Mouse (Mus musculus): ENCODE data around the gene Glg1. TPM values are rescaled to one million over a fixed set of nuclear protein-coding genes. Genes with fewer than 3 reads are reported as not detected.
"Not testable (repeated sequence)": the region's sequence is repeated elsewhere in the genome, so short reads cannot be mapped to it uniquely, and the experiment has no call there.

The Glg1 gene
- polyA plus RNA-seq, 1 experiment from 2014 or later, result 75.4 TPM

GRCm38 (mm10) chr8:111285603-111286002, 26.6 kb upstream of the Glg1 start:
- Histone ChIP-seq H3K4me3 (no peak overlapping the region), H3K4me1 (no peaks in the 10 kb centered on the region), H3K27me3 (no peaks in the 10 kb centered on the region), H3K4me2 (no peak overlapping the region), H3K9ac (no peak overlapping the region), H3K36me3 (peaks cover 82% of the 10 kb centered on the region), H3K27ac (no peak overlapping the region), H3K9me3 (no peaks in the 10 kb centered on the region)
- no peak for ATAC-seq (ENCODE audit: insufficient number of reproducible peaks, low FRiP score, low TSS enrichment, low read depth)
- 92% methylated on average over 4 of the region's 4 CpGs for WGBS

DNA sequence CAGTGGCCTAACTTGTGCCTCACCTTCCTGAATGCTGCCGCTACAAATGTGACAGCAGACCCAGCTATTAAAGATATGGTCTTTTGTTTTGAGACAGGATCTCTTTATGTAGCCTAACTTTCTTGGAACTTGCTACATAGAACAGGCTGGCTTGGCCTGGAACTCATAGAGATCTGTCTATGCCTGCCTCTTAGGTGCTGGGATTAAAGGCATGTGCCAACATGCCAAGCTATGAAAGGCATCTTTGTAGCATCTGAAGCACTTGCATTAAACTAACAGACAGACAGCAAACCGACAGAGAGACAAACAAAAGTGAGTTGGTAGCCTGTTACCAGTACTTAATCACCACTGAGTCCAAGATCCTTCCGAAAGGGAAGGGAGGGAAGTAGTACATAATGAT, 23.1 kb upstream of the Glg1 start:
- WGBS, result 86% methylated on average over 3 of the region's 3 CpGs
- H3K4me2 ChIP-seq, result no peak overlapping the region
- H3K36me3 ChIP-seq, result peaks cover 81% of the 10 kb centered on the region
- no peak overlapping the region for H3K27ac ChIP-seq
- H3K4me3 ChIP-seq, result no peak overlapping the region
- H3K9me3 ChIP-seq, result no peaks in the 10 kb centered on the region
- ATAC-seq (ENCODE audit: insufficient number of reproducible peaks, low FRiP score, low TSS enrichment, low read depth), result no peak
- no peak overlapping the region for H3K9ac ChIP-seq
- H3K4me1 ChIP-seq, result no peaks in the 10 kb centered on the region
- H3K27me3 ChIP-seq, result no peaks in the 10 kb centered on the region

DNA sequence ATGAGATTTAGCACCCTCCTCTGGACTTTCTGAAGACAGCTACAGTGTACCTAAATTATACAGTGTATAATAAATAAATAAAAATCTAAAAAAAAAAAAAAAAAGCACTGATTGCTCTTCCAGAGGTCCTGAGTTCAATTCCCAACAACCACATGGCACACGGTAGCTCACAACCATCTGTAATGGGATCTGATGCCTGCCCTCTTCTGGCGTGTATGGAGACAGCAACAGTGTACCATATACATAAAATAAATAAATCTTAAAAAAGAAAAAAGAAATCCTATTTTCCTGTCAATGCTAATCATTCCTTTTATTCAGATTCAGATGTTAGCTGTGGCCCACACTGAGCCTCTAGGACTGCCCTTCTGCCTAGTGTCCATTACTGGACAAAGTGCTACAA, 9.3 kb upstream of the Glg1 start:
- Histone ChIP-seq H3K9me3 (no peaks in the 10 kb centered on the region), H3K4me3 (no peak overlapping the region), H3K27ac (no peak overlapping the region), H3K4me1 (no peaks in the 10 kb centered on the region), H3K36me3 (peaks cover 16% of the 10 kb centered on the region), H3K9ac (no peak overlapping the region), H3K4me2 (no peak overlapping the region), H3K27me3 (no peaks in the 10 kb centered on the region)
- ATAC-seq (ENCODE audit: insufficient number of reproducible peaks, low FRiP score, low TSS enrichment, low read depth), result no peak
- WGBS, result 75% methylated on average over 2 of the region's 2 CpGs

GRCm38 (mm10) chr8:111266161-111266560, 7.1 kb upstream of the Glg1 start:
- not testable (repeated sequence) for H3K4me1 ChIP-seq; ATAC-seq (ENCODE audit: insufficient number of reproducible peaks, low FRiP score, low TSS enrichment, low read depth); H3K9me3 ChIP-seq; H3K4me2 ChIP-seq; H3K27me3 ChIP-seq; H3K36me3 ChIP-seq; H3K9ac ChIP-seq; H3K4me3 ChIP-seq; H3K27ac ChIP-seq
- 67% methylated on average over 7 of the region's 7 CpGs for WGBS

GRCm38 (mm10) chr8:111264693-111265220, 5.7 kb upstream of the Glg1 start:
- H3K36me3 ChIP-seq, result no peaks in the 10 kb centered on the region
- no peaks in the 10 kb centered on the region for H3K27me3 ChIP-seq
- no peak for ATAC-seq (ENCODE audit: insufficient number of reproducible peaks, low FRiP score, low TSS enrichment, low read depth)
- no peak overlapping the region for H3K27ac ChIP-seq
- no peaks in the 10 kb centered on the region for H3K9me3 ChIP-seq
- no peak overlapping the region for H3K4me3 ChIP-seq
- 65% methylated on average over 2 of the region's 2 CpGs for WGBS
- H3K9ac ChIP-seq, result no peak overlapping the region
- no peak overlapping the region for H3K4me2 ChIP-seq
- no peaks in the 10 kb centered on the region for H3K4me1 ChIP-seq

- Histone ChIP-seq H3K36me3 (no peaks in the 10 kb centered on the region), H3K9me3 (no peaks in the 10 kb centered on the region), H3K4me2 (no peak overlapping the region), H3K4me1 (peaks cover 2% of the 10 kb centered on the region; the same call in 1 of the 2 replicates), H3K27me3 (no peaks in the 10 kb centered on the region), H3K9ac (no peak overlapping the region), H3K27ac (no peak overlapping the region), H3K4me3 (no peak overlapping the region)
- no peak for ATAC-seq (ENCODE audit: insufficient number of reproducible peaks, low FRiP score, low TSS enrichment, low read depth)
- whole genome bisulfite sequencing, result 80% methylated on average over 4 of the region's 4 CpGs
Observed at GRCm38 (mm10) chr8:111261981-111262381, 3.0 kb upstream of the Glg1 start.

DNA sequence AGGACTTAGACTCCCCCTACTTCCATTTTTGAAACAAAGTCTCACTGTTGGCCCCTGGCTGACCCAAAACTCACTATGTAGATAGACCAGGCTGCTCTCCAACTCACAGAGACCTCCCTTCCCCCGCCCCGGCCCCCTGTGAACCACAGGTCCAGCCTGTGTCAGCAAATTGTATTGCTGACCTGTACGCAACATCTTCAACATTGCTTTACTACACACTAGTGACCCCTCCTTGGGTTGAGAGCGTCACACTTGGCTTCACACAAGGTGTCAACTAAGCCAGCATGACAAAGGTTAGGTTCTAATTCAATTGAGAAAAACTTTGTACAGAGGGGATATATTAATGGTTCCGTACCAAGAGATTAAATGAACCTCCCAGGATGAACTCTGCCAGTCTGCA, 1.2 kb upstream of the Glg1 start:
- Histone ChIP-seq H3K4me1 (peaks cover 2% of the 10 kb centered on the region; the same call in 1 of the 2 replicates), H3K9me3 (no peaks in the 10 kb centered on the region), H3K9ac (no peak overlapping the region), H3K4me2 (no peak overlapping the region), H3K27me3 (no peaks in the 10 kb centered on the region), H3K4me3 (peak overlapping the region; percentile 68; the same call in 1 of the 2 replicates), H3K27ac (no peak overlapping the region), H3K36me3 (no peaks in the 10 kb centered on the region)
- ATAC-seq (ENCODE audit: insufficient number of reproducible peaks, low FRiP score, low TSS enrichment, low read depth), result no peak
- 94% methylated on average over 5 of the region's 5 CpGs for WGBS

DNA sequence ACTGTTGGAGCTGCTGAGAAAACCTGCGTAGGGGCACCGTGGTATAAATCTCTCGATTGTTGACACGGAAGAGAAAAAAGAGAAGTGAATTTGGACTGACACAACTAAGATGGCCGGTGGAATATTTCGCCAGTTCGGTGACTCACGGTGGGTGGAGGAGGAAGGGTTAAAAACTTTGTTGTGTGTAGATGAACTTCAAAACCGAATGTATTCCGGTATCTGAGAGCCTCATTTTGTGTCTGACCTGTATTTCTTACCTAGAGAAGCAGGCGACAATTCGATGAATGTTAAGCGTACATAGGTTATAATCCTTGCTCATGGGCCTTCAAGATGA, 359 bp upstream of the Glg1 start:
- Histone ChIP-seq H3K4me1 (peaks cover 2% of the 10 kb centered on the region; the same call in 1 of the 2 replicates), H3K9me3 (no peaks in the 10 kb centered on the region), H3K27me3 (no peaks in the 10 kb centered on the region), H3K9ac (peak overlapping the region; percentile 47), H3K4me3 (peak overlapping the region; percentile 68), H3K4me2 (peak overlapping the region; percentile 39), H3K36me3 (no peaks in the 10 kb centered on the region), H3K27ac (peak overlapping the region; percentile 100)
- WGBS, result 9% methylated on average over 13 of the region's 13 CpGs
- ATAC-seq (ENCODE audit: insufficient number of reproducible peaks, low FRiP score, low TSS enrichment, low read depth), result peak; percentile 7; the same call in 1 of the 2 replicates

DNA sequence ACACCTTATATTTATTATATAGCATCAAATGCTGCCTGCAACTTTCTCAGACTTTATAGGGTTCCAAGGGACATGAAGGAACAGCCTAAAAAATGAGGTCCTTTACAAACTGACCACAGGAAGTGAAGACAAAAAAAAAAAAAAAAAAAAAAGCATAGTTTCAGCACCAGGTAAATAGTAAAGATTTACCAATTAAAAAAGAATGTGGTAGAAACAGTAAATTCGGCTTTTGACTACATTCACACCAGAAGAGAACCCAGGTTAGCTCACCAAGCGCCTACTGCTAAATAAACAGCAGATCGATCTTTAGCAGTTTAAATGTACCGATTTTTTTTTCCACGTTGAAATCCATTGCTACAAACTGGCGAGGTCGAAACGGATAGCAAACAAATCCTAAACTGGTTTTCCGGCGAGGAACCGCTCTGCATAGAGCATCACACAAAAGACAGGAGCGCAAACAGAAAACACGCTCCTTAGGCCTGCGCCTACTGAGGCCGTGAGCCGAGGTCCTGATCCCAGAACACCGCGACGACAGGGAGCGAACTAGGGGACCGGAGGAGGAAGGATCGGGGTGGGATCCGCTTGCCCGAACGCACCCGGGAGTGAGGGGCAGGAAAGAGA, 896 bp downstream of the Glg1 start:
- H3K27ac ChIP-seq, result peak overlapping the region; percentile 100
- peak overlapping the region; percentile 49 for H3K4me2 ChIP-seq
- ATAC-seq (ENCODE audit: insufficient number of reproducible peaks, low FRiP score, low TSS enrichment, low read depth), result peak; percentile 36; the same call in 1 of the 2 replicates
- H3K9ac ChIP-seq, result peak overlapping the region; percentile 80
- no peaks in the 10 kb centered on the region for H3K36me3 ChIP-seq
- H3K4me1 ChIP-seq, result peaks cover 2% of the 10 kb centered on the region; the same call in 1 of the 2 replicates
- under 1% methylated on average over 26 of the region's 26 CpGs for WGBS
- H3K9me3 ChIP-seq, result no peaks in the 10 kb centered on the region
- no peaks in the 10 kb centered on the region for H3K27me3 ChIP-seq
- peak overlapping the region; percentile 68 for H3K4me3 ChIP-seq

DNA sequence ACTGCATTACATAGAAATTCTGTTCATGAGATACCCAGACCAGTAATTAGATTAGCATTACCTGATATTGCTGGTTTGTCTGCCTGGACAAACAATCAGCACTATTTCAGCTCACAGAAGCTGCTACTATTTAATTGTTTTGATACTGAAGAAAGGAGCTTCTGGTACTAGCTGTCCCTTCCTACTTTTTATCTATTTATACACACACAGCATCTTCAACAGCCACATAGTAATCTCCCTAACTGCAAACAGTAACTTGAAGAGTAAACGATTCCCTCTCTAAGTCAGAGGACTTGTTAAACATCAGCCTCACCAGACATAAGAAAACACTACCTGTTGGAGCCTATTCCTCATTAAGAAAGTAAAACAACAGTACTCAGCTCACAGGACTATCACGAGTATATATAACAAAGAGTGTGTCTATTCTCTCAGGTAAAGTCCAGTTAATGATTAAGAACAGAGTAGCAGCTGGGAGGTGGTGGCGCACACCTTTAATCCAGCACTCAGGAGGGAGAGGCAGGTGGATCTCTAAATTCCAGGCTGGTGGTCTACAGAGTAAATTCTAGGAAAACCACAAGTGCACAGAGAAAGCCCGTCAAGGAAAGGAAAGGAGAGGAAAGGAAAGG, 6.4 kb downstream of the Glg1 start:
- Histone ChIP-seq H3K27ac (no peak overlapping the region), H3K27me3 (no peaks in the 10 kb centered on the region), H3K4me2 (no peak overlapping the region), H3K9me3 (no peaks in the 10 kb centered on the region), H3K9ac (no peak overlapping the region), H3K4me3 (no peak overlapping the region), H3K4me1 (no peaks in the 10 kb centered on the region), H3K36me3 (no peaks in the 10 kb centered on the region)
- ATAC-seq (ENCODE audit: insufficient number of reproducible peaks, low FRiP score, low TSS enrichment, low read depth), result no peak
- WGBS, result 74% methylated on average over 4 of the region's 4 CpGs

DNA sequence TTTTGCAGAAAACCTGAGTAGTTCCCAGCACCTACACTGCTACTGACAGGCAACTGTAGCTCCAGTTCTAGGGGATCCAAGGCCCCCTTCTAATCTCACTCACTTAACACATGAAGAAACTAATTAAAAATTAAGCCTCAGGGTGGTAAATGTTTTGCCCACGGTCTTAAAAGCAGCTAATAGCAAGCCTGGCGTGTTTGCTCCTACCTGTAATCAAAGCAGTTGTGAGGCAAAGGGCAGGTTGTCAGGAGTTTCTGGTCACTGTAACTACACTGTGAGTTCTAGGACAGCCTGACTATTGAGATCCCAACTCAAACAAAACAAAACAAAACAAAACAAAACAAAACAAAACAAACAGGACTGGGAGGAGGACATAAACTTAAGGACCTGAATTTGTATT, 8.9 kb downstream of the Glg1 start:
- 38% methylated on average over 2 of the region's 2 CpGs for WGBS
- H3K27ac ChIP-seq, result no peak overlapping the region
- ATAC-seq (ENCODE audit: insufficient number of reproducible peaks, low FRiP score, low TSS enrichment, low read depth), result no peak
- H3K9ac ChIP-seq, result no peak overlapping the region
- H3K9me3 ChIP-seq, result no peaks in the 10 kb centered on the region
- no peak overlapping the region for H3K4me3 ChIP-seq
- H3K27me3 ChIP-seq, result no peaks in the 10 kb centered on the region
- no peaks in the 10 kb centered on the region for H3K4me1 ChIP-seq
- H3K36me3 ChIP-seq, result no peaks in the 10 kb centered on the region
- no peak overlapping the region for H3K4me2 ChIP-seq

GRCm38 (mm10) chr8:111248136-111248535, 10.9 kb downstream of the Glg1 start:
- no peak for ATAC-seq (ENCODE audit: insufficient number of reproducible peaks, low FRiP score, low TSS enrichment, low read depth)
- H3K36me3 ChIP-seq, result no peaks in the 10 kb centered on the region
- H3K4me1 ChIP-seq, result no peaks in the 10 kb centered on the region
- H3K9ac ChIP-seq, result no peak overlapping the region
- no peaks in the 10 kb centered on the region for H3K27me3 ChIP-seq
- no peak overlapping the region for H3K4me3 ChIP-seq
- H3K9me3 ChIP-seq, result no peaks in the 10 kb centered on the region
- H3K27ac ChIP-seq, result no peak overlapping the region
- H3K4me2 ChIP-seq, result no peak overlapping the region

All from limb, embryonic 15.5 days (tissue).